Mouse (Mus musculus) MEL-GATA-1-ER (cell line): ENCODE measurements around the gene Prr18.

Source experiments
- DNase-seq: peaks from one replicate; pipeline ENCODE4 v3.0.0-alpha.2; 2012; ENCODE audit warnings: low read depth; ENCODE audit errors: extremely low read depth

Gene Prr18

DNA sequence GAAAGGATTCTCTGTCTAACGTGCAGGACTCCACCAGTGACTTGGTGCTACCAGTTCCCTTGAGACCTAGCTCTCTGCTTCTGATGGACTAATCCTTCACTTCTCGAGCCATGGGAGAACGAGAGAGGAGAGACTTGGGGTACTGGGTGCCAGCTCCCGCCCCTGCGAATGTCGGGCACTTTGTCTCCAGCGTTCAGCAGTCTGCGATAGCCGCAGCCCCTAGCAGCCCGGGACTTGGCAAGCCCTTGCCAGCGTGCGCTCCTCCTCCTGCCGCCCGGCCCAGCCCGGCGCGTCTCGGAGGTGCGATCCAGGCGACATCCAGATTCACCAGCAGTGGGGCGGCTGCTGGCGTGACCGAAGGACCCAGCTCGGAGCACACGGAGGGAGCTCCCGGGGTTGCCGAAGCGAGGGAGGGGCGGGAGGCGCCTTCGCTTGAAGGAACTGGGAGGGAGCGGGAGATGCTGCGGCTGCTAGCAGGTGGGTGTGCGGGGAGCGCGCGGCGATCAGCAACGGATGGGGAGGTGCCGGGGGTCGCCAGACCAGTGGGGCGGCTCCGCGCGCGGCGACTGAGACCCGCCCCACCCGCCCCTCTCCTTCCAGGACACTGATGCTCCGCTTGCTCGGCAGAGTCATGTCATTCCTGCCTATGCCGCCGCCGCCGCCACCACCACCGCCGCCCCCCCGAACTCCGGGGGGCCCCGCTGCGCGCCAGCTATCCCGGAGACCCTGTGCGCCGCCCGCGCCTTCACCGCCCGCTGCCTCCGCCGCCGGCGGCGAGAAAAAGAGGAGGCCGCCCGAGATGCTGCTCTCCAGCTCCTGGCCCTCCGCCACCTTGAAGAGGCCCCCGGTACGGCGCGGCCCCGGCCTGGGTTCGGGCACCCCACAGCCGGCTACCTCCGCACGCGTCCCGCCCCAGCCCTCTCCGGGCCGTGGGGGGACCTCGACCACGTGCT, 3.4 kb downstream of the Prr18 start:
- no peak for DNase-seq

- no peak for DNase-seq
Observed at GRCm38 (mm10) chr17:8341360-8341963, 4.2 kb downstream of the Prr18 start.

DNA sequence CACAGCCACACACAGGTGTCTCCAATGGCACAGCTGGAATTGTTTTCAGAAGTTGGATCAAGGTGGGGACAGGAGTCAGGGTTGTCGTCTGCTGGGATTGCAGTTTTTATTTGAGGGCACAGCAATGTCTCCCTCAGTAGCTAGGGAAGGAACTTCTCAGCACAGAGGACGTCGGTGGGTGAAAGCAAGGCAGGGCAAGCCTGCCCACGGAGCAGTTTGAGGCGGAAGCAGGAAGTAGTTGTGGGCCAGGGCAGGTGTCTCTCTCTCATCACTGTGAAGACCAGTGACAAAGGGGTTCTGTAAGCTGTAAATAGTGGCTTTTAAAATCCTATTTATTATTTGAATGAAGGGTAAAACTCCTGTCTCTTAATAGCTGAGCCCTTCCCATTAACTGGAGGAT, 5.4 kb downstream of the Prr18 start:
- no peak for DNase-seq

GRCm38 (mm10) chr17:8343416-8343815, 6.2 kb downstream of the Prr18 start:
- DNase-seq: no peak

- no peak for DNase-seq
Observed at GRCm38 (mm10) chr17:8347765-8348285, 10.6 kb downstream of the Prr18 start.

DNA sequence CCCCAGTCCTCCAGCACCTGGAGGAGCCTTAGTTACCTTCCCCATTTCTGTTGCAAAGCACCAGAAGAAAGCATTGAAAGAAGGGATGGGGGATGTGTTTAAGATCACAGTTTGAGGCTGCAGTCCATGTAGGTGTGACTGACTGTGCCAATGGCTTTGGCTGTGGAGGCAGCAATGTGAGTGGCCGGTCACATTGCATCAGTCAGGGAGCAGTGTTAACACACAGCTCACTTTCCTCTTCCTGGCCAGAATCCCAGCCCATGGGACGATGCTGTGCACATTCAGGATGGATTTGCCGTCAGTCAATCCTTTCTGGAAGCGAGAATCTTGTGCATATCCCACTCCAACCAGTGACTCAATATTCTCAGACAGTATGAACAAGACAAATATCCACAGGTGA, 11.7 kb downstream of the Prr18 start:
- no peak for DNase-seq

DNA sequence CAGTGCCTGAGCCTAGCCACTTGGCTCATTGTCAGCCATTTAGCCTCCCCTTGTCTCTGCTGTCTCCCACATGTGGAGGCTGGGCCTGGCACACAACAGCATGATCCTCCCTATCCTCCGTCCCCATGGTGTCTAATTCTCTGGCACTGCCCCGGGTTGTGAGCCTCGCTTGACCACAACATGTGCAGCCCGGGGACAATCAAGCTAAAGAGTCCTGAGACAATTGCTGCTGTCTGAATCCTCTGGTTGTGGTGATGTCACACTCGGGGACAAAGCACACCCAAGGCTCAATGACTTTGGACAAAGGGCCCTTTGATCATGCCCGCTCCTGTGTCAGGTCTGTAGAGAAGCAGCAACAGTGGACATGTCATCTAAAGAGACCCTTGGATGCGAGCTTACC, 13.8 kb downstream of the Prr18 start:
- no peak for DNase-seq

- DNase-seq: no peak
Observed at GRCm38 (mm10) chr17:8355692-8356091, 18.4 kb downstream of the Prr18 start, which contains the start of gene T2. Gene T2, plus strand, starts transcription at chr17:8355992.

DNA sequence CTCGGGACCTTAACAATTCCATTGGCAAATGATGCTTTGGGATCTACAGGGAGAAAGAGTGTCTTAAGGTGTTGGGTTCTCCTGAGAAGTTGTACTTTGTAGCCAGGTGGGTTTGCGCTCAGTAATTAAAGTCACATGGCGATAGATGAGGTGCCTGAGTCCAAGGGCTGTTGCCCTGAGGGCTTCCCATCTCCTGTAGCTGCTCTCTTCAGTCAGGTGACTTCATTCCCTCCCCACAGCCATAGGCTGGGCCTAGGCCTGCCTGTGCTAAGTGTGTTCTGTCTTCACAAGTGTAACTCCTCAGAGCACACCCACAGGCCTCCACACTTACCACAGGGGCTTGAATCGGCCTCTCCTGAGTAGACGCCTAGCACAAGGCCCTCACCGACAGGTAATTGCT, 20.2 kb downstream of the Prr18 start:
- DNase-seq: no peak

GRCm38 (mm10) chr17:8360876-8361275, 23.6 kb downstream of the Prr18 start:
- DNase-seq: no peak

DNA sequence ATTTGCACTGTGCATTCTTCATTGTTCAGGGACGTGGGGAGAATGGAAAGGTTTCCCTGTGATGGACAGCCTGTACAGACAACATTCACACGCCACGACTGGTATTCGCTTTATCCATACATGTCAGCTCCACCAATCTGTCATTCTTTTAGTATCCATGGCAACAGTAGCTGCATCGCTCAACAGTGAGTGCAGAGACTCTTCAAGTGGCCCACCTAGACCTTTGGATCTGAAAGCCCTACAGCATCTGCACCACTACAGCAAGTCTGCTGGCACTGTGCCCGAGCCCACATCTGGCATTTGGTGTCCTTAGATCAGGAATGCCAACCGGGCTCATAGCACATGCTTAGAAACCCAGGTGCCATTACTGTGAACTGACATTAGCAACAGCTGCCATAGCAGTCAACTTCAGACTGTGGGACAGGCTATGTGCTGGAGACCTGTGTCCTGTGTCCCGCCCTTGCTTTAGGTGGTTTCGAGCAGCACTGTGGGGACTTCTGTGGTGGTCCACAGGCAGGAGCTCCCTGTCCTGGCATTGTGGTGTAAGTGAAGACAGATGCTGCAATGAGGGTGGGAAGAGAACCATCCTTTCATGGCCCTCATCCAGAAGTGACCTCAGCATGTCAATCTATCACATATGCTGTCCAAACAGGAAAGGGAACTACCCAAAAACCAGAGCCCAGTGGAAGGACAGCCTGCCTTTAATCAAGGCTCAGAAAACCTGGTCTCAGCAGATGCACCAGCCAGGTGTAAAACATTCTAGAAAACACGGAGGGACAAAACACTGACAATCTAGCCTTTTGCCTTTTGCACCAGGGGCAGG, 24.2 kb downstream of the Prr18 start:
- DNase-seq: no peak

DNA sequence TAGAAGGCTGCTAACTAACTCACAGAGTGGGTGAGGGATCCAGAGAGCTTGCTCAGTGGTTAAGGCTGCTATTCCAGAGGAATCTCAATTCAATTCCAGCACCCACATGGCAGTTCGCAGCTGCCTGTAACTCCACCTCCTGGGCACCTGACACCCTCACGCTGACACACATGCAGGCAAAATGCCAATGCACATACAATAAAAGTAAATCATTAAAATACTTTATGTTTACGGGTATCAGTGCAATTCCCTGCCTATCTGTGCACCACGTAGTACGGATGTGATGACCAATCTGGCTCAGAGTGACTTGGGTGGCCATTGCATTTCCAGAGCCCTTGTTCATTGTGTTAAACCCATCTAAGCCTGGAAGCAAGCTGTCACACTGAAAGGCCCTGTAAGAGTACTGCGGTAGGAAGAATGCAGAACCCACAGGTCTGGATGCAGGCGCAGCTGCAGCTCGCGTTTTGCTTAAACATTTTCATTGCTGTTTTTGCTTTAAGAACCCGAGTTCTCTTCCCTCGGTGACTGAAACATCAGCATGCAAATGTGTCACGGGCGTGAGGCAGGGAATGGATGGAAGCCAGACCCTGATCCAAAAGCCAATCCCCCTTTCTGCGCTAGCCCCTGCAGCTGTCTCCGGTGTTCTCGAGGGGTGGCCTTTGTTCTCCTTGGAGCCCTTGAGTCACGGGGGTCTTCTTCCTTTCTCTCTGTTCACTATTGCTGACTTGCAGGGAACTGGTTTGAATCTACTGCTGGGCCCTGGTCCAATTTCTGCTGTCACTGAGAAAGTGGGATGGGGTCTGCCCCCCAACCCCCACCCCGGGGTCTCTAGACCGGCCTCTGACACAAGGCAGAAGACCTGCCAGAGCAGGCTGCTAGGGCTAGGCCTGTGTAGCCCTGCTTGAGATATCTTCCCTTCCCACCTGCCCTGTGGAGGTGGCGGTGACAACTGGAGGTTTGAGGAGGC, 30.5 kb downstream of the Prr18 start:
- DNase-seq: no peak

- DNase-seq: no peak
Observed at GRCm38 (mm10) chr17:8368570-8368969, 31.3 kb downstream of the Prr18 start.

DNA sequence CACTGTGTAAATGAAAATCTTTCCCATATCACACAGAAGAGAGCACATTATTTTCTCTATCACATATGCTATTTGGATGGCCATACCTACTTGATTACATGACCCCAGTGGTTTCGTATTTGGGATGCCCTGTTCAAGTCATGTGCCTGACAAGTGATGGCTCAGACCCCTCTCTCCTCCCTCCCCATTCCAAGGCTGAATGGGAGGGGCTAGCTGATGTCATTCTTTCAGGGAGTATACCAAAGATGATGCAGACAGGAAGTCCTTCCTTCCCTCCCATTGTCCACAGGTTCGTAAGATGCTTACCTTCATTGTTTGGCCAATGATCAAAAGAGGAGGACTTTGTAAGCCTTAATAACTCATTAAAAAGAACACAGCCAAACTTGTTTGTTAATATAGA, 31.9 kb downstream of the Prr18 start:
- DNase-seq: no peak

DNA sequence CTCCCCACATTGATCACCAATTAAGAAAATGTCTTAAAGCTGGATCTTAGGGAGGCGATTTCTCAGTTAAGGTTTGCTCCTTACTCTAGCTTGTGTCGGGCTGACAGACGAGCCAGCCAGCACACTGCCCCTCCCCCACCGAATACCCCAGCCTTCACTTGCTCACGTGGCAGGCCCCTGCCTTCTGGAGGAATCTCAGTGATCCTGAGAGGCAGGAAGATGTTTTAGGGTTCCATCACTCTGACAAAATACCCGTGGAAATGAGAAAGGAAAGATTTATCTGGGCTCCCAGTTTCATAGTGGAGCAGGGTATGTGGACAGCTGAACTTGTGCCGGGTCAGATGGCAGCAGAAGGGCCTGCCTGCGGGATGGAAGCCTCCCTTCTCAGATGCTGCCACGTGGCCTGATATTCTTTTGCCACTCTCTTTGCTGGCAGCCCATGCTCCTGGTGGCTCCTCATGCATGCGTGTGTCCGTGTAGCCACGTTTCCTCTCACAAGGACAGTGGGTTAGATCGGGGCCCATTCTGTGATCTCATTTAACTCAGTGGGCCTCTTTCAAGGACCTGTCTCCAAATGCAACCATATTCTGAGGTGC, 33.5 kb downstream of the Prr18 start:
- DNase-seq: no peak

DNA sequence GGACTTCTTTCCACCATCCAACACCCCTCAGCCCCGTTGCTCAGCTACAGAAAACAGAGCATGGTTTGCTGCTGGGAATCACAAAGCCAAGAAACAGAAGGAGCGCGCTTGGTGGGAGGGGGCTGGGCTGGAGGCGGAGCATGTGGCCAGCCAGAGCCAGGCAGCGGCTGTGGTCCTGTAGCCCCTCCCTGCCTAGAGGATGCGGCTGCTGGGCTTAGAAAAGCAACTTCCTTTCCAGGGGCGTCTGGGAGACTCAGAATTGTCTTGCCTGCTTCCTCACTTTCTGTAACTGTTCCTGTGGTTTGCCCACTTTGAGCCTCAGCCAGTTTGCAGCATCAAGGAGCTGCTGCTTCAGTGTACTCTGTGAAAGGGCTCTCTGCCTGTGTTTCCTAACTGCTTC, 34.6 kb downstream of the Prr18 start:
- DNase-seq: peak; percentile 63

DNA sequence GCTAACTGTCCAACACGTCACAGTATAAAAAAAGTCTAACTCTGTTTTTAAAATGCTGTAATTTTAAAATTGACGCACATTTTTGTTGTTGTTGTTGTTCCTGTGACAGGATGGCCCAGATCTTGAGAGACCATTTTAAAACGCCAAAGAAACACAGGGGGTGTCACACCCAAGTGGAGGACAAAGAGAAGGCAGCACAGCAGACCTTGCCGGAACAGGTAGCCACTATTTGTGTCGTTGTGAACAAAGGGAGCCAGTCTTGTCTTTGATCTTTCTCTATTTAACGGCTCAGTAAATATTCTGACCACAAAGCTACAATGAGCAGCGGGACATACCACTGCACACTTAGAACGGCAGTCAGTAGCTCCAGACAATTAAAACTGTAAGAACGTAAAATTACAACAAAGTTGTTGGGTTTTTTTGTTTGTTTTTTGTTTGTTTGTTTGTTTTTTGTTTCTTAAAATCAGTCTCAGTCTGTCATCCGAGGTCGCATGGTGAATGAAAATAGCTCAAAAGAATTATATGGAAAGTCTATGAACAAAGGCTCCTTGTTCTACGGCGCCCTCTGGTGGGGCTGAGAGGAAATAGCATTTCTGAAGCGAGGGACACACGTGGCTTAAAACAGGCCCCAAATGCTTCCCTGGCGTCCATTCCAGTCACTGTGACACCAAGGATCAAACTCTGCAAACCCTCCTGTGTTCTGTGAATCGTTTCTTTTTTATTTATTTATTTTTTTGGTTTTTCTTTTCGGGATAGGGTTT, 35.2 kb downstream of the Prr18 start:
- DNase-seq: peak; percentile 66

DNA sequence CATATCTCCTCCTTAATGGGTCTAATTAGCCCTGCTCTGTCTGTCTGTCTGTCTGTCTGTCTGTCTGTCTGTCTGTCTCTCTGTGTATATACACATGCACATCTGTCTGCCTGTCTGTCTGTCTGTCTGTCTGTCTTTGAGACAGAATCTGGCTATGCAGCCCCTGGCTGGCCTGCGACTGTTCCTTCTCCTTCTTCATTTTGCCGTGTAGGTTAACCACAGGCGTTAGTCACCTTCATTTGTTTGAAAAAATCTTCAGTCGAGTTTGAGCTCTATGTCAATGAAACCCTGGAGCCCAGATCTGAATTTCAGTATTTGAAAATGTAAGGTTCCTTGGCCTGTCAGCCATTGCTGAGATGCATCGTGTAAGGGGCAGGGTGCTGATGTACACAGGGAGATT, 40.0 kb downstream of the Prr18 start:
- DNase-seq: no peak

DNA sequence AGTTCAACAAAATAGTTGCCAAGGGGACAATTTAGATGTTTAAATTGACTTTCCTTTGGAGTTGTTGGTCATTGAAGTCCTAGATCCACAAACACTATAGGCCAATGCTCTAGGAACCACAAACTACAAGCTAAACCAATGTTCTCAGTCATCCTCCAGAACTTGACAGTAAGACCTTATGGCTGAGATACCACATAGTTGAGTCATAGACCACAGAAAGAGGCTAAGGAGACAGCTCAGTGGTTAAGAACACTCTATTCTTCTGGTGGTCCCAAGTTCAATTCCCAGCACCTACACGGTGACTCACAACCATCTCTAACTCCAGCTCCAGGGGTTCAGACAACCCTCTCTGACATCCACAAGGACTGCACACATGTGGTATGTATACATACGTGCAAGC, 48.2 kb downstream of the Prr18 start:
- DNase-seq: no peak
